Mouse (Mus musculus) heart, postnatal 25 days (tissue): ENCODE results near the gene Rpl13. TPM values are rescaled to one million over a fixed set of nuclear protein-coding genes. Genes with fewer than 3 reads are reported as not detected.

Experiments
- DNase-seq: peaks from one replicate; pipeline ENCODE4 v3.0.0; 2022; ENCODE audit warnings: low spot score
- intact Hi-C: fragments of 180-260 bp; cut with DNase I; formaldehyde crosslinking; loops from one replicate; pipeline ENCODE4 v1.15.1; 2025
- total RNA-seq, 2 experiments: library from RNA; stranded (reverse); gene quantifications; 2 replicates each; pipeline ENCODE4 v1.2.3; 2021

Gene Rpl13
- total RNA-seq, 2 experiments from 2014 or later = 426 to 434 TPM

DNA sequence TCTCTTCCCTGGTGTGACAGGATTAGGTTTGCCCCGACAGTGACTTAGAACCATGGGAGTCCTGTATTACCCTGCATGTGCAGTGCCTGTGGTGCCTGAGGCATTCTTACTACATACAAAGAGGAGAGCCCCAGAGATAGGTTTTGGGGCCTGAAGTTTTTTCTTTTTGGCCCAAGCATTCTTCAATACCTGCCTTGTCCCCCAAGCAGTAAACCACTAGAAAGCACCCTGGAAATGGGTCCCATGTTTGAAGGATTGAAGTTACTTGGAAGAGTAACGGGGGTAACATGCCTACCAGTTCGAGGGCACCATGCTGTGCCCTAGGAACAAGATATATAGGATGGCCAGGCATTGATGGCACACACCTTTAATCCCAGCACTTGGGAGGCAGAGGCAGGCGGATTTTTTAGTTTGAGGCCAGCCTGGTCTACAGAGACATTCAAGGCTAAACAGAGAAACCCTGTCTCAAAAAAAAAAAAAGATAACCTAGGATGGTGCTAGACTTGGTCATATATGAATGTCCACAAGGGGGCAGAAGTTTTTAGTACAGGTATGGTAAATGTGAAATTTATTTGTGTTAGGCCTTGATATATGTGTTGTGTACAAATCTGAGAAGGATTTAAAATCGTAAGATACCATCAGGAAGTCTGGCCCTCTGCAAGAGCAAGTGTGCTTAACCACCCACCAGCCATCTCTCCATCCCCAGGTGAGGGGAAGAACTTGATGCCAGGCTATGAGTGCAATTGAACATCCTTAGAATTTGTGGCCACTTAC, 3.6 kb downstream of the Rpl13 start:
- DNase-seq = no peak
- intact Hi-C loops = loop anchor here (1.0 to 5.0 kb wide), 3 partner anchors 82 to 199 kb away; partner anchors contain the start of gene Dpep1

DNA sequence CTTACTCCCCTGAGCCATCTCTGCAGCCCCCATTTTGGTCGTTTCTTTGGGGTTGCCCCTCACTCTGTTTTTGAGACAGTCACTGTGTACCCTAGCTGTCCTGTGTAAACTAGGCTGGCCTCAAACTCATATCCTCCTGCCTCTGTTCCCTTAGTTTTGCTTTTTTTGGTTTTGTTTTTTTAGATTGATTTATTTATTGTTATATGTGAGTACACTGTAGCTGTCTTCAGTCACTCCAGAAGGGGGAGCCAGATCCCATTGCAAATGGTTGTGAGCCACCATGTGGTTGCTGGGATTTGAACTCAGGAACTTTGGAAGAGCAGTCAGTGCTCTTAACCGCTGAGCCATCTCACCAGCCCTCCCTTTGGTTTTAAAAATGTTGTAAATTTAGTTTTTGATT, 4.4 kb downstream of the Rpl13 start:
- intact Hi-C loops = loop anchor here (1.0 to 5.0 kb wide), 2 partner anchors 81 to 96 kb away; partner anchors contain the start of gene Dpep1
- no peak for DNase-seq

DNA sequence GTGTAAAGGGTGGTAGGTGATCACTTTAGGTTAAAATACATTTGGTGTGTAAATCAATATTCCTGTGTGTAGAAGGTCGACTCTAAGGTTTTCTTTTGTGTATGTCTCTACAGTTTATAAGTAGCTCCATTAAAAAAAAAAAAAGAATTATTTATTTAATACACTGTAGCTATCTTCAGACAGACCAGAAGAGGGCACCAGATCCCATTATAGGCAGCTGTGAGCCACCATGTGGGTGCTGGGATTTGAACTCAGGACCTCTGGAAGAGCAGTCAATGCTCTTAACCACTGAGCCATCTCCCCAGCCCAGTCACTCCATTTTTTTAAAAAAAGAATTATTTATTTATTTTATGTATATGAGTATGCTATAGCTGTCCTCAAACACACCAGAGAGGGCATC, 5.9 kb downstream of the Rpl13 start:
- no peak for DNase-seq
- intact Hi-C loops = loop anchor here (5.0 kb wide), 1 partner anchor 79 kb away; the partner anchor contains the start of gene Dpep1

DNA sequence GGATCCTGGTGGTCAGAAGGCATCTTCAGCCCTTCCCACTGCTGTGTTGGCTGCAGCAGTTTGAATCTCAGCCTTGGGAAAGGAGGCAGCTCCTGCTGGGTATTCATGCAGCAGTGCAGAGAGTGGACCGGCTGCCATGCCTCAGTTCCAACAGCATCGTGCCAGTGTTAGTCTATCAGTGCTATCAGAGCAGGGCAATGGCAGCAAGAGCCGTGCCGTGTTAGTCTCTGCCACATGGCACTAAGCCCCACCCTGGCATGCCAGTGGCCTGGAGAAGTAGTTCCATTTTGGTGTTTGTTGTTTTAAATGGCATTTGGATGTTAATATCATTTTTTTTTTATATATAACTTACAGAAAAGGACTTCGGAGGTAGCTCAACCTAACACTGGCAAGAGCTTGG, 6.8 kb downstream of the Rpl13 start:
- intact Hi-C loops = loop anchor here (5.0 kb wide), 1 partner anchor 78 kb away; the partner anchor contains the start of gene Dpep1
- no peak for DNase-seq

DNA sequence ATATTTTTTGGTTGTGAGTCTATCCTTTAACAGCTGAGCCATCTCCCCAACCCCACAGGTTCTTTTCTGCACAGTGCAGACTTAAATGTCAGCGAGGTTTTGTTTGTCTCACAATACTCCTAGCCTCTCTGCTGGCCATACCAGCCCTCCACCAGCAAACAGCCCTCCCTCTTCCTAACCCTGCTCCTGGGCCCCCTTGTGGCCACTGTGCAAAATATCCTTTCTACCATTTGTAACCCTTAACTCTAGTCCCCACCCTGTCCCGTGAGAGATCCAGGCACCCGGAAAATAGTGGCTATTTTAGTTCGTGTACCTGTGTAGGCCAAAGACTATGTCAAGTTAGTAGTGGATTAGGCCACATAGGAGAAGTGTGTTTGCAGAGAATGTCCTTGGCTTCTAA, 8.5 kb downstream of the Rpl13 start:
- intact Hi-C loops = loop anchor here (2.0 kb wide), 1 partner anchor 42 kb away; no protein-coding TSS in a partner anchor
- DNase-seq = no peak

DNA sequence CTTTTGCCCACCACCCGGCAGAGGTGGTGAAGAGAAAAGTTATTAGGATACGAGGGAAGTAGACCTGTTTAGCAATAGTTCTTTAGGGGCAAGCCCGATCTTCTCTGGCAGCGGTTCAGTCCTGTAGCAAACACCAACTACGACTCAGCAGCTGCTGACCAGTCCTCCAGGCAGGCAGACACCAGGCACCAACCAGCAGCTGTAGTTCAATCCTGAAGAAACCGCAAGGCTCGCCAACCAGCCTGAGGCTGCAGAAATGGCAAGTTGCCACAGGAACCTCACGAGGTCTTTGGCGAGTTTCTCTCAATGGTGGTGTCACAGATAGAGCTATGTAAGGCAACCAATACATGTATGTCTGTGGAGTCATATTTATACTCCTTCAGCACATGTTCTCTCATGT, 10.7 kb downstream of the Rpl13 start:
- no peak for DNase-seq
- intact Hi-C loops = no loop called here

DNA sequence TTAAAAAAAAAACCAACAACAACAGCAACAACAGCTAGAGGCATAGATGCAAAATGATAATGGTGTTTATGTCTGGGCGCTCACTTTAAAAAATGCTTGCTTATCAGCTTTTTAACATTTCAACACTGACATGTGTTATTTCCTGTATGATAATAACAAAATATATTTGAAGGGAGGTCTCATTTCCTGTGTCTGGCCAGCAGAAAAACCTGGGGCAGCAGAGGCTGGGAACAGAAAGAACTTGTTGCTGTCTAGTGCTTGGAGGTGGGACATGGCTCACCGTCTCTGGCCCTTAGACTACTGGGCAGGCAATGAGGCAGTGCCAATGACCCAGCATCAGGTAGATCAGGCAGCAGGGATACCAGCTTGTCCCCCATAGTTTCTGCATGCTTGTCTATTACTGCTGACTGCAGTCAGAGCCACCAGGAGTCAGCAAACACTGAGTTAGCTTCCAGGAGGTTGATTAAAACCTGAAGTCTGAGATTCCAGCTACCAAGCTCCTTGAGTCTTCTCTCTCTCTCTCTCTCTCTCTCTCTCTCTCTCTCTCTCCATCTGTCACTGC, 11.8 kb downstream of the Rpl13 start:
- DNase-seq = no peak
- intact Hi-C loops = no loop called here

DNA sequence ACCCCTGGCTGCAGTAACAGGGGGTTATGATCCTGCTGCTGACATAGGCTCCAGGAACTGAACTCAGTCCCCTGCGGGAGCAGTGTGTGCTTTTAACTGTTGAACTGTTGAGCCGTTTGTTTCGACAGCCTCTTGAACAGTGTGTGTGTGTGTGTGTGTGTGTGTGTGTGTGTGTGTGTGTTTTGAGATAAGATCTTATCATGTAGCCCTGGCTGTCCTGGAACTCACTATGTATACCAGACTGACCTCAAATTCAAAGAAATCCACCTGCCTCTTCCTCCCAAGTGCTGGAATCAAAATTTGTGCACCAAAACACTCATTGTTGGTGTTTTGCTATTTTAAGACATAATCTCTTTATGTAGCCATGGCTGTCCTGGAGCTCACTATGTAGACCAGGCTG, 12.5 kb downstream of the Rpl13 start:
- DNase-seq = no peak
- intact Hi-C loops = no loop called here

DNA sequence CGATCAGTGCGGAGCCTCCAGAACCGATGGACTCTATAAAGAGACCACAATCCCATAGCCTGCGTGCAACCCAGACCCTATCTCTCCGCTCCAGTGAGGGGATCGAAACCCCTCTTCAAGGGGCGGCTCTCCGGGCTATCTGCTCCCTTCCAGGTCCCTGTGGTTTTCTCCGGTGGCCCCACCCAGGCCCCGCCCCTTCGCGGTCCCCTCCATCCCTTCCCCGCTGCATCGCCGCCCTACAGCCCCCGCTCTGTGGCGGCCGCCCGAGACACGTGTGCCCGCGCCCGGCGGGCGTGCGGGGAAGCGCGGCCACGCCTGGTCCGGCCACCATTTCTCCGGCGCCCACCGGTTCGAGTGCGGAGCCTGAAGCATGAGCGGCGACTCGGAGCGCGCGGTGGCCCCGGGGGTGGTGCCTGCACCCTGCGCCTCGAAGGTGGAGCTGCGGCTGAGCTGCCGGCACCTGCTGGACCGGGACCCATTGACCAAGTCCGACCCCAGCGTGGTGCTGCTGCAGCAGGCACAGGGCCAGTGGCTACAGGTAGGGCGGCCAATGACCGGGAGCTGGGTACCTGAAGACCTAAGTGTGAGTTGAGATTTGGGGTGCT, 15.1 kb downstream of the Rpl13 start, which contains the start of gene Cpne7:
Cpne7 (plus strand) TSS at position 248 of the 605 bp plus-strand sequence.
- DNase-seq = no peak
- intact Hi-C loops = no loop called here

DNA sequence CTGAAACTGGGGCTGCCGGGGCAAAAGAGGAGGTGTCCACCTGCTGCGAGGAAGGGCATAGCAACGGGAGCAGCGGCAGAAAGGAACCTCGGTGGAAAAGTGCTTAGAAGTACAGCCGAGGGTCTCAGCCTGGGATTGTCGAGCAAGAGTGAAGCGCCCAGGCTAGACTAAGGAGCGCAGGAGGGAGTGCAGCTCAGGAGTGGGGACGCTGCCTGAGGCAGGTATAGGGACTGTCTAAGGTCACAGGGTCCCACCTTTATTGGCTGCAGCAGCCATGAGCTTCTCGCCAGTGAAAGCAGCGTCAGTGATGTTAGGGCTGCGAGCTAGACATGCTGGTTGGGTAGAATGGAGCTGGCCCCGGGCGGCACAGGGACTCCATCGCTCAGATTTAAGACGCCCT, 15.6 kb downstream of the Rpl13 start:
- intact Hi-C loops = no loop called here

DNA sequence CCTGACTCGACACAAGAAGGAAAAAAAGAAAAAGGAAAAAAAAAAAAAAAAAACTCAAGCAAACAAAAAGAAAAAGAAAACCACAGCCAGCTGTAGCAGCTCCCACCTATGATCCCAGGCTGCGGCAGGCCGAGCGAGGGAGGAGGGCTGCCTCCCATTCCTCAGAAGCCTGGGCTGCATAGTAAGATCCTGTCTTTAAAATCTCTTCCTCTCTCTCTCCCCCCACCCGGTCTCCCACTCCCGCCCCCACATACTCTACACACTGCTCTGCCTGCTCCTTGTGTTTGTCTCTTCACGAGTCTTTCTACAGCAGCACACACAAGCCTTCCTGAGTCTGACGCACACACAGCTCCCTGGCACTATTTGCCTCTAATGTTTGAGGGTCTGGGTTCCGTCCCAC, 19.9 kb downstream of the Rpl13 start:
- intact Hi-C loops = no loop called here
- no peak for DNase-seq

More for the DNA sequence above, 15.6 kb downstream of the Rpl13 start:
- DNase-seq = no peak

DNA sequence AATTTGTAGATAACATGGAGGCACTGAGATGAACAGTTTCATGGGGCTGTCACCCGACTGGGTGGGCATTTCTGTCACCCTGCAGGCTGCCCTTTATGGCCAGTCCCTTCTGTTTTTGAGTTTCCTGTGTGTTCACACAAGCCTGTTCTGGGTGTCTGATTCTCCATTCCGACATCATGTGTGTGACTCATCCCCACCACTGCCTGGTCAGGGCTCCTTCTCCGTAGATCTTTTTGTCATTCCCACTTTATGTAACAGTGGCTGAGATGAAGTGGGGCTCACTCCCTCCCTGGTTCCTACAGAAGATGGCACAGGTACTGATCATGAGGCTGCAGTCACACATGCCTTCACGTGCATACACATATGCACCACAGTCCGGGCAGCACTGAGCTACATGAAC, 20.5 kb downstream of the Rpl13 start:
- no peak for DNase-seq
- intact Hi-C loops = no loop called here

DNA sequence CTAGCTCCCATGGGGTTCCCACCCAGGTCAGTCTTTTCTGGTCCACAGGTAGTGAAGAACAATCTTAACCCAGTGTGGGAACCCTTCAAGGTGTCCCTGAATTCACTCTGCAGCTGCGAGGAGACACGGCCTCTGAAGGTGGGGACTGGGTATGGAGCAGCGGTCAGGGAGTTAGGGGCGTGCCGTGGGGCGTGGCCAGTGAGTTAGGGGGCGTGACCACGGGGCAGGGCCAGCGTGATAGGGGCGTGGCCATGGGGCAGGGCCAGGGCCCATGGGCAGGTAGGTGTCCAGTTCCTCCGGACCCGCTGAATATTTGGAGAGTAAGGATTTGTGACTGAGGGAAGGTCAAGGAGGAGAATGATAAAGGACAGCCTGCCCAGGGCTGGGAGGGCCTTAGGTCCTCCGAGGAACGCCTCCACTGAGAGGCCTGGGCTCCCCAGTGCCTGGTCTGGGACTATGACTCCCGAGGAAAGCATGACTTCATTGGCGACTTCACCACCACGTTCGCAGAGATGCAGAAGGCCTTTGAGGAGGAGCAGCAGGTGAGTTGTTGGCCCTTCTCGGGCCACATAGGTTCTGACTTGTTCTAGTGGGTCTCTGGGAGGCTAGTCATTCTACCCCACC, 24.2 kb downstream of the Rpl13 start:
- no peak for DNase-seq
- intact Hi-C loops = no loop called here

DNA sequence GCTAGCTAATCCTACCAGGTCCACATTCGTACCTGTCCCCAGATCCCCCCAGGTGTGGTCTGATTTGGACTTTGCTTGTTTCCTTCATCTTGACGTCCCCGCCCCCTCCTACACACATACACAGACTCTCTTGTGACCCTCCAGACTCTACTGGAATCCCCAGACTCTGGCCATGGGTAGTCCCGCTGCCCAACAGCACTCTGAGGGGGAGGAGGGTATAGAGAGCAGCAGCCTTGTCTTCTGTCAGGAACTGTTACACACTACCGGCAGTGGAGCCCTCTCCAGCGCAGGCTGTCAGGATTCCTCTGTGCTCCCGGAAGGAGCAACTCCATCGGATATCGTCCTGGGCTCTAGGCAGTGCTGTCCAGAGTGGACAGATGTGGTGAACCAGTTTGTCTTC, 28.9 kb downstream of the Rpl13 start:
- DNase-seq = no peak
- intact Hi-C loops = no loop called here

DNA sequence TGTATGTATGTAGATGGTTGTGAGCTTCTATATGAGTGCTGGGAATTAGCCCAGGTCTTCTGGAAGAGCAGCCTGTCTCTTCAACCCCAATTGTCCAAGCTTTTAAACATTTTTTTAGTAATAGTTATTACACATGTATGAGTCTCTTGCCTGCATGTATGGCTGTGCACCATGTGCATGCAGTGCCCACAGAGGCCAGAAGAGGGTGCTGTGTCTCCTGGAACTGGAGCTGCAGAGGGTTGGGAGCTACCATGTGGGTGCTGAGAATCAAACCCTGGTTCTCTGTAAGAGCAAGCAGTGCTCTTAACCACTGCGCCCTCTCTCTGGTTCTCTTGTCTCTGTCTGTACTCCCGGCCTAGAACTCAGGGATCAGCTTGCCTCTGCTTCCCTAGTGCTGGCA, 30.8 kb downstream of the Rpl13 start:
- intact Hi-C loops = no loop called here
- DNase-seq = no peak

DNA sequence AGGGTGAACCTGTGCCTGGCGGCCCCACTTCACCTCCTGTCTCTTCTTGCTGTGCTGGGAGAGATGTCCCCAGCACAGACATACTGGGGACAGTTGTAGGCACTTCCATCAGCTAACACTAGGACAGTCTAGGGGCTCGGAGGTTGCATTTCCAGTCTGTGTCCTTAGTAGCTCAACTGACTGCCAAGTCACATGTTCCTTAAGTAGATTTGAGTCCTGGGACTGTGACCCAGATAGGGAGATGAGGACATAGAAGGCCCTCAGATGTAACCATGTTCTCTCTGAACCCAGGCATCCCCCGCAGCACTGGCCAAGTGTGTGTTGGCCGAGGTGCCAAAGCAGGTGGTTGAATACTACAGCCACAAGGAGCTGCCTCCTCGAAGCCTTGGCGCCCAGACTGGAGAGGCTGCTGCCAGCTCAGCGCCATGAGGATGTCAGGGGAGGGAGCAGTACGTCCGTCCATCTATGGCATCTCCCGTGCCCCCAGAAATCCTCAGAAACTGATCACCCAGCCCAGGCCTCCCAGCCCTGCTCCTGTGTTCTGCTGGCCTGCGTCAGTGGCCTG, 32.1 kb downstream of the Rpl13 start:
- intact Hi-C loops = no loop called here
- no peak for DNase-seq

DNA sequence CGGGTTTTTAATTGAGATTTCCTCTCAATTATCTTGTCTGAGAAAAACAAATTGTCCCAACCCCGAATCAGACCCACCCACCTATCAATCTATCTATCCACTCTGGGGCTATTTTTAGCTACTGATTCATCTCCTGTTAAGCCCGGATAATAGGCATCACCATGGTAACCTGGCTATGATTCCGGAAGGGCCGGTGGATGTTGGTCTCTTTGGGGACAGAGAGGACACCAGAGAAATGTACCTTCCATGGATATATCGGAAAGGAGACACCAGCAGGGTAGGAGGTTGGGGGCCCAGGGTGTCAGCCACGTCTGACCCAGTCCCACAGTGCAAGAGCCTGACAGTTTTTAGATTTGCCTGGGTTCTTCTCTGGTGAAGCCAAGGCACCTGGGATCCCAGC, 33.3 kb downstream of the Rpl13 start:
- no peak for DNase-seq
- intact Hi-C loops = no loop called here

DNA sequence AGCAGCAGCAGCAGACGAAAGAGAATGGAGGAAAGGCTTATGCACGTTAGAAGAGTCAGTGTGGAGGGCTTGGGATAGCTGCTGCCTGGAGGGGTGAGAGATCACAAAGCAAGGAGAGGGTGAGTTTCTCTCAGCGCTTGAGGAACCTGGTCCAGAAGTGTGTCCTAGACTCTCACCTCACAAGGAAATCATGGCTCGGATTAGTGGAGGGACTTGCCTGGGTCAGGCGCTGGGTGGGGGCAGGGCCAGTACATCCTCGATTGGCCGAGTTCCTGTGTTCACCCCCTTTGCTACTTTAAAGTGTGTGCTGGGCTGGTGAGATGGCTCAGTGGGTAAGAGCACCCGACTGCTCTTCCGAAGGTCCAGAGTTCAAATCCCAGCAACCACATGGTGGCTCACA, 33.7 kb downstream of the Rpl13 start:
- no peak for DNase-seq
- intact Hi-C loops = no loop called here

DNA sequence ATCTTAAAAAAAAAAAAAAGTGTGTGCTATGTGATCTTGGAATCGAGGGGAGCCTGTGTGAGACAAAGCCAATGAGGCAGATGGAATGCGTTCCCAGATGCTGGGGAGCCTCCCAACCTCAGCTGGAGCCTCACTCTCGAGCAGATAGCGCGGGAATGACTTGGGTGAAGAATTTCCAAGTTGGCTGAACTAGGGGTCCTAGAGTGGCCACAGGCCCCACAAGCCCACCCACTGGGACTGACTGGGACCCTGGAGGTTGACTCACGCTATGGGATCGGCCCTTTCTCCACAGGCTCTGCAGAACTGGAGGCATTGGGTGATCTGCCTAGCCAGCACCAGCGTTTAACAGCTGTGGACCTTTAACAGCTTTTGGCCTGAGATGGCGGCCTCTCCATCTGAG, 34.1 kb downstream of the Rpl13 start:
- peak; percentile 43 for DNase-seq
- intact Hi-C loops = no loop called here

DNA sequence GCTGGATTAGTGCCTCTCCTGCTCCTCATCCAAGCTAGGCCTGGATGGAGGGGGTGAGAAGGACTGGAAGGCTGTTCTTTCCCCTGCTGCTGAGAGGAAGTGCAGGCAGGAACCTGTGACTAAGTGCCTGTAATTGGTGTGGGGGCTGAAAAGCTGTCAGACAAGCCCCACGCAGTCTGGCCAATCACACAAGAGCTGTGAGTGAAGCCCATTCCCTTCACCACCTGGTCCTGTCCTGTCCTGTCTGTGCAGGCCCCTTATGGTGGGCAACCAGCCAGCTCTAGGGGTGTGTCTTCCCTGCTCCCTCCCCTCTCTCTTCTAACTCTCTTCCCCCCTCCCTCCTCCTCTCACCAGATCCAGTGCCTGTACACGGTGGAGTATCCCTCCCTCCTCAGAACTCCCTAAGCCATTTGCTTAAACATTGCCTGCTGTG, 35.5 kb downstream of the Rpl13 start:
- DNase-seq = no peak
- intact Hi-C loops = no loop called here
